Mouse (Mus musculus) forebrain, embryonic 11.5 days (tissue): ENCODE results near the gene Trank1. TPM values are rescaled to one million over a fixed set of nuclear protein-coding genes. Genes with fewer than 3 reads are reported as not detected.

Source experiments
- ATAC-seq: fragments of 200-750 bp; cut with Nextera tagmentation; replicated peaks from 2 replicates; pipeline ENCODE4 v1.8.0; 2017; ENCODE audit warnings: moderate TSS enrichment; ENCODE audit not compliant: low FRiP score
- DNase-seq: peaks from one replicate; pipeline ENCODE4 v3.0.0-alpha.2; 2017; ENCODE audit warnings: low spot score
- H3K27ac ChIP-seq: fragments of 300-500 bp; sonication (generic); 2 replicates; pipeline ENCODE4 v1.5.1; 2014; ENCODE audit warnings: low read depth, low read length
- H3K27me3 ChIP-seq: fragments of 300-500 bp; sonication (generic); 2 replicates; pipeline ENCODE4 v1.6.1; 2014; ENCODE audit warnings: mild to moderate bottlenecking, low read length, mixed read lengths; ENCODE audit not compliant: control insufficient read depth, insufficient read depth
- H3K36me3 ChIP-seq: fragments of 300-500 bp; sonication (generic); 2 replicates; pipeline ENCODE4 v1.6.1; 2014; ENCODE audit warnings: mild to moderate bottlenecking, low read length, moderate library complexity, mixed read lengths; ENCODE audit not compliant: control insufficient read depth, insufficient read depth
- H3K4me1 ChIP-seq: fragments of 300-500 bp; sonication (generic); replicated peaks from 2 replicates; pipeline ENCODE4 v1.6.1; 2014; ENCODE audit warnings: low read length, mixed read lengths; ENCODE audit not compliant: control insufficient read depth, insufficient read depth
- H3K4me2 ChIP-seq: fragments of 300-500 bp; sonication (generic); 2 replicates; pipeline ENCODE4 v1.6.1; 2014; ENCODE audit warnings: low read depth, mild to moderate bottlenecking, low read length, moderate library complexity, mixed read lengths; ENCODE audit not compliant: severe bottlenecking
- H3K4me3 ChIP-seq: fragments of 300-500 bp; sonication (generic); 2 replicates; pipeline ENCODE4 v1.5.1; 2014; ENCODE audit warnings: low read depth, low read length
- H3K9ac ChIP-seq: fragments of 300-500 bp; sonication (generic); 2 replicates; pipeline ENCODE4 v1.6.1; 2014; ENCODE audit warnings: low read length
- H3K9me3 ChIP-seq: fragments of 300-500 bp; sonication (generic); 2 replicates; pipeline ENCODE4 v1.6.1; 2016; ENCODE audit warnings: low read length, mixed read lengths; ENCODE audit not compliant: control insufficient read depth
- WGBS: fragments of 180-500 bp; shearing (Covaris S2); extraction: QIAGEN DNeasy Blood & Tissue Kit; methylation state at CpG from one replicate; pipeline ENCODE4 v1.1.7; 2014; 5-methylcytosine and 5-hydroxymethylcytosine counted together
- polyA plus RNA-seq: library from polyadenylated mRNA; unstranded; fragments of >200 nt; fragmentation: Nextera tagmentation; extraction: Ambion mirVana; gene quantifications from 2 replicates; pipeline ENCODE4 v1.2.1, GENCODE M21; 2014

Gene Trank1
- polyA plus RNA-seq, 1 experiment from 2014 or later: 0.92 TPM

DNA sequence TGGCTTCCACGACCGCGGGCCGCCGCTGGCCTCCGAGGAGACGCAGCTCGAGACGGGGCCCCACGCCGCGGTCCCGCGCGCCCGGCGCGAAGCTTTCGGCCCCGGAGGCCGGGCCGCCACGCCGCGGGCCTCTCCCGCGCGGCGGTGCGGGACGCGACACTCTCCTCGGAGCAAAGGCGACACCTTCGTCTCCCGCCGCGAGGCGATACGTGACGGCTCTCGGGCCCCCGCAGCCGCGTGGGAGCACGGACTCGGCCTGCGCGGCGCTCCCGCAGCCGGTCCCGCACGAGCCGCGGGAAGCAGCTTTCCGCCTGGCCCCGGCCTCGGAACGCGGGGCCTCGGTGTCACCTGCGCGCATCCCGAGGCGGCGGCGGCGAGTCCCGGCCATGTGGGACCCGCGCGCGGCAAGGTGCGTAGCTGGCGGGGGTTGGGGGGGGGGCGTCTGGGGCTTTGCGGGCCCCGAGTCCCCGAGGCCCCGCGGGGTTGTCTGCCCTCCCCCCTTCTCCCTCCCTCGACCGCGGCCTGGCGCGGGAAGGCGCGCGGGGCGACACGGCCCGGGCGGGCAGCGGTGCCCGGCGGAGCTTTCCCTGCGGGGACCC, 403 bp downstream of the Trank1 start:
- Histone ChIP-seq H3K36me3 (no peaks in the 10 kb centered on the region), H3K9ac (peak overlapping the region; percentile 39), H3K9me3 (peaks cover 2% of the 10 kb centered on the region; the same call in 1 of the 2 replicates), H3K4me1 (peaks cover 14% of the 10 kb centered on the region), H3K27ac (no peak overlapping the region), H3K27me3 (peaks cover 46% of the 10 kb centered on the region), H3K4me3 (peak overlapping the region; percentile 52), H3K4me2 (peak overlapping the region; percentile 84)
- WGBS: 2% methylated on average over 78 of the region's 98 CpGs
- ATAC-seq: peak; percentile 56
- DNase-seq: peak; percentile 59

DNA sequence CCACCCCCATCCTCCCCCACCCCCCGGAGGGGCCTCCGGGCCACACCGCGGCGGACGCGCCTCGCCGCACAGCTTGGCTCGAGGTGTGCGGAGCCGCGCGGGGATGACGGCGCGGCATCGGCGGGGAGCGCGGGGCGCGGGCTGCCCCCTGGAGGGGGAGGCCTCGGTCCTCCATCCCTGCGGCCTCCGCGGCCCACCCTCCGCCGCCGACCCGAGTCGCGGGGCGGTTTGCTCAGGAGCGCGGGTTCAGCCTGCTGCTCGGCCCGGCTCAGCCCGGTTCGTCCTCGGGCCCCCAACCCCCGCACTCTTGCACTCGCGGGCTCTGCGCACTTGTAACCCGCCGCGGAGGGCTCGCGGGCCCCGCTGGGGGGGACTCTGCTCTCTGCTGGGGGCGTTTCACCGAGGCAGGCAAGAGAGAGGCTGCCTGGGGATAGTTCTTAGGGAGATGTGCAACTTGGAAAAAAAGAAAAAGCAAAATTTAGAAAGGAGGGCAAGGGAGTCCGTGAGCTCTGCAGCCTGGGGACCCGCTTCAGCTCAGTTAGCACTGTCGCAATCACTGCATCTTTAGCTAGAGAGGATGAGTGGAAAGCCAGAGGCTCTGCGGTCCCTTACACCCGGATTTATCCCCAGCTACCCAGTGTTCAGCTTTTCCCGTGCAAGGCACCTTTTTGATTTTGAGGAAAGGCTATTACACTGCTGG, 1.1 kb downstream of the Trank1 start:
- H3K4me1 ChIP-seq: peaks cover 14% of the 10 kb centered on the region
- under 1% methylated on average over 52 of the region's 59 CpGs for WGBS
- H3K4me2 ChIP-seq: peak overlapping the region; percentile 84
- DNase-seq (peak; percentile 67), ATAC-seq (peak; percentile 43)
- peak overlapping the region; percentile 39 for H3K9ac ChIP-seq
- peaks cover 46% of the 10 kb centered on the region for H3K27me3 ChIP-seq
- peak overlapping the region; percentile 52 for H3K4me3 ChIP-seq
- no peak overlapping the region for H3K27ac ChIP-seq
- H3K36me3 ChIP-seq: no peaks in the 10 kb centered on the region
- peaks cover 2% of the 10 kb centered on the region; the same call in 1 of the 2 replicates for H3K9me3 ChIP-seq

DNA sequence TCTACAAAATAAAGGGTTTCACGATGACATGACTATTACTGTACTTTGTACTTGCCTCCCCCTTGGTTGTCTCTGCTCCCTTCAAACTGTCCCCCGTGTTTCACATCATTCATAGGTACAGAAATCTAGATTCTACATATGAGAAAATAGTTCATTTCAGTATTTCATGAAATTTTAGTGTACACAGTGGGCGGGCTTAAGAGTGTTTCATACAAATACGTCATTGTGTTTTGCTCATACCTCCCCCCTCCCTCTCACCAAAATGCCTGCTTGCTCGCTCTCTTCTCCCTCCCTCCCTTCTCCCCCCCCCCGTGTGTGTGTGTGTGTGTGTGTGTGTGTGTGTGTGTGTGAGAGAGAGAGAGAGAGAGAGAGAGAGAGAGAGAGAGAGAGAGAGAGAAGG, 1.8 kb downstream of the Trank1 start:
- Histone ChIP-seq H3K36me3 (no peaks in the 10 kb centered on the region), H3K9me3 (peaks cover 2% of the 10 kb centered on the region; the same call in 1 of the 2 replicates), H3K4me1 (peaks cover 14% of the 10 kb centered on the region), H3K27ac (no peak overlapping the region), H3K9ac (no peak overlapping the region), H3K27me3 (peaks cover 46% of the 10 kb centered on the region), H3K4me2 (no peak overlapping the region), H3K4me3 (no peak overlapping the region)
- no peak for DNase-seq
- ATAC-seq: no peak
- WGBS: 17% methylated on average over 6 of the region's 6 CpGs

DNA sequence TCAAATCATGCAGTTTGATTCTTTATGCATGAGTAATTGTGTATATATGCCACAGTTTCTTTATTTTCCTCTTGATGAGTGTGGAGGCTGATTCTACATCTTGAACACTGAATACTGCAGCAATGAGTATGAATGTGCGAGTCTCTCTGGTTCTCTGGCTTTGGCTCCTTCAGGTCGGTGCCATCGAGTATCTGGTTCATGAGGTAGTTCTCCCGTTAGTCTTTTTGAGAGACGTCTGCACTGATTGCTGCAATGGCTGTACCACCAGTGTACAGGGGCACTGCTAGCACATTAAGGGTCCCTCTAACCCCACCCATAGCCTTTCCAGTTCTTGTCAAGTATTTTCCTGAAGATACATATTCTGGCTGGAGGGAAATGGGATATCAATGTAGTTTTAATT, 2.3 kb downstream of the Trank1 start:
- Histone ChIP-seq H3K27ac (no peak overlapping the region), H3K4me1 (peaks cover 14% of the 10 kb centered on the region), H3K27me3 (peaks cover 46% of the 10 kb centered on the region), H3K4me2 (no peak overlapping the region), H3K9ac (no peak overlapping the region), H3K4me3 (no peak overlapping the region), H3K36me3 (no peaks in the 10 kb centered on the region), H3K9me3 (peaks cover 2% of the 10 kb centered on the region; the same call in 1 of the 2 replicates)
- DNase-seq: no peak
- WGBS: 24% methylated on average over 5 of the region's 5 CpGs
- no peak for ATAC-seq

DNA sequence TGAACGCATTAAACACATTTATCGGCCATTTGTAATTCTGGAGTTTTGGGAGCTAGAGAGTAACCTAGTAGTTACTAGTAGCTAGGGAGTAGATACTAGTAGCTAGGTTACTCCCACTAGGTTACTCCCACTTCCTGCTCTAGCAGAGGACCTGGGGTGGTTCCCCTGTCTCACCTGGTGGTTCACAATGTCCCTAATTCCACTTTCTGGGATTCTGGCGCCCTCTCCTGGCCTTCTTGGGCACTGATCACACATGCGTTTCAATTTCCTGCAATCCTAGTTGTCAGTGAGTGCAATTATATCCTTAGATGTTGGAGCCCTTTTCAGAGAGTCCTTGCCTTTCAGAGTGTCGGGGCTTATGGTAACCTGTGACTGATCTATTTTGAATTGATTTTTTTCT, 2.7 kb downstream of the Trank1 start:
- no peak overlapping the region for H3K27ac ChIP-seq
- peaks cover 2% of the 10 kb centered on the region; the same call in 1 of the 2 replicates for H3K9me3 ChIP-seq
- H3K36me3 ChIP-seq: no peaks in the 10 kb centered on the region
- H3K27me3 ChIP-seq: peaks cover 45% of the 10 kb centered on the region
- no peak overlapping the region for H3K9ac ChIP-seq
- peaks cover 14% of the 10 kb centered on the region for H3K4me1 ChIP-seq
- 35% methylated on average over 5 of the region's 5 CpGs for WGBS
- no peak for ATAC-seq
- no peak overlapping the region for H3K4me2 ChIP-seq
- peak; percentile 67 for DNase-seq
- H3K4me3 ChIP-seq: no peak overlapping the region

DNA sequence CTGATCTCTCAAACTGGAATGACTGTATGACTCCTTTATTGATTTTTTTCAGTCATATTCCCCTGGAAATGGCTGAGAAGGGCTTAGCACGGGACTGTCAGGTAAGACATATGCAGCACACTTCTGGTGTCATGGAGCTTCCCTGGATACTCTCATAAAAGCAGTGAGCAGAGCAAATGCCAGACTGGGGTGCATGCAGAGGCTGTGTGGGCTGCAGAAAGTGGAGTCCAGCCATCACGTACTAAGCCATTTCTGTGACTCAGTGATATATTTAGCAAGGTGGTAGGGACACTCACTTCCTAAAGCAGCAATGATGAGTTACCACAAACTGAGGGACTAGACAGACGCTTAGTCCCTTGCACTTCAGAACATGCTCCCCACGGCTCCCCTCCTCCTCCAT, 9.4 kb downstream of the Trank1 start:
- H3K9ac ChIP-seq: no peak overlapping the region
- WGBS: 84% methylated on average over 4 of the region's 4 CpGs
- no peak for ATAC-seq

DNA sequence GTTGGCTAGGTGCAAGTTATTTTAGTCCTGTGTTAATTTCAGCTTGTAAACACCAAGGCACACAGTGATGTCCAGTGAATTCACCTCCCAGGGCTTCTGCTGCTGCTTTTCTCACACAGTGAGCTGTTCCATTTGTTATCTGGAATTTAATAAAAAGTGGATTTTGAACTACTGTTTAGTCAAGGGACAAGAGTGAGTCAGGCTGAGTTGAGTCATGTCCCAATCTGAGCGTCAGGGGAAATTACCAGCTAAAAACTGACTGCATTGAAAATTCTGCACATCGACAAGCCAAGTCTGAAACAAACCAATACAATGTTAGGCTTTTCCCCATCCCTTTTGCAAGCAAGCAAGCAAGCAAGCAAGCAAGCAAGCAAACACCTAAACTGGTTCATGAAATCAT, 13.3 kb downstream of the Trank1 start:
- WGBS: 83% methylated on average over 2 of the region's 2 CpGs
- no peak for DNase-seq
- H3K36me3 ChIP-seq: no peaks in the 10 kb centered on the region

More for the DNA sequence above, 9.4 kb downstream of the Trank1 start:
- Histone ChIP-seq H3K4me2 (no peak overlapping the region), H3K27me3 (no peaks in the 10 kb centered on the region), H3K4me3 (no peak overlapping the region), H3K27ac (no peak overlapping the region), H3K9me3 (no peaks in the 10 kb centered on the region), H3K4me1 (no peaks in the 10 kb centered on the region), H3K36me3 (no peaks in the 10 kb centered on the region)
- no peak for DNase-seq

DNA sequence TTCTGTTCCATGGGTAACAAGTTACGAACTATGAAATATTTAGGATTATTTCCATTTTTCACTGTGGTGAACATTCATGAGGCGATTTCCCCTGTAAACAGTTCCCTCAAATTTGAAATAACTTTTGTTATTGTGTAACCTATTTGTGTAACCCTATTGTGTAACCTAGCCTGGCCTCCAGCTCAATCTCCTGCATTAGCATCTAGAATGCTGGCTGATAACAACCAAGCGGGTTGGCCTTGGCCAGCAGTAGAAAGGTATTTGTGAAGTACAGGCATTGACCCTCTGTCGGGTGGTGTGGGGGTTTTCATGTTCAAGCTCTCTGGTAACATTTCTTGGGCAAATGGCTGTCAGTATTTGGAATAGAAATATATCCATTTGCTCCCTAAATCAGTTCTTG, 18.3 kb downstream of the Trank1 start:
- ATAC-seq (no peak), DNase-seq (no peak)
- H3K4me2 ChIP-seq: no peak overlapping the region
- H3K9me3 ChIP-seq: no peaks in the 10 kb centered on the region
- H3K27me3 ChIP-seq: no peaks in the 10 kb centered on the region
- H3K27ac ChIP-seq: no peak overlapping the region
- H3K9ac ChIP-seq: no peak overlapping the region
- no peak overlapping the region for H3K4me3 ChIP-seq
- WGBS: 93% methylated on average over 4 of the region's 4 CpGs
- H3K4me1 ChIP-seq: no peaks in the 10 kb centered on the region
- H3K36me3 ChIP-seq: no peaks in the 10 kb centered on the region

More for the DNA sequence above, 13.3 kb downstream of the Trank1 start:
- H3K9me3 ChIP-seq: no peaks in the 10 kb centered on the region
- no peak for ATAC-seq
- no peak overlapping the region for H3K27ac ChIP-seq
- H3K4me1 ChIP-seq: no peaks in the 10 kb centered on the region
- H3K4me2 ChIP-seq: no peak overlapping the region
- no peak overlapping the region for H3K9ac ChIP-seq
- H3K27me3 ChIP-seq: no peaks in the 10 kb centered on the region
- no peak overlapping the region for H3K4me3 ChIP-seq

DNA sequence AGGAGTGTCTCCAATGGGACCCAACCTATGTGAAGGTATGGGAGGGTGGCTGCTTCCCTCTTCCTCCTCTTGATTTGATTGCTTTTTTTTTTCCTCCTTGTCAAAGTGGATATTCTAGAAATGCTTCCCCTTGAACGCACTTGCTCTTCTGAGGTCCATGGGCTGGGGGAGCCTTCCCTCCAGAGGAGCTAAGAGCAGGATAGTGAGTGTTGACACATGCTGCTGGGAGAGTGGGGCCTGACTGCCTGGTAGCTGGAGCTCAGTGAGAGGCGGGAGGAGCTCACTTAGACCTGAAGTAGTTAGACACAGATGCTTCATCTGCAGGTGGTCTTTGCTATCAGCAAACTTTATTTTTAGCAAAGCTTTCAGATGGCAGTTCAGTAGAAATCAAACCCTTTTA, 22.3 kb downstream of the Trank1 start:
- H3K27ac ChIP-seq: no peak overlapping the region
- no peaks in the 10 kb centered on the region for H3K36me3 ChIP-seq
- H3K9me3 ChIP-seq: no peaks in the 10 kb centered on the region
- ATAC-seq (no peak), DNase-seq (no peak)
- no peak overlapping the region for H3K9ac ChIP-seq
- H3K4me1 ChIP-seq: no peaks in the 10 kb centered on the region
- no peak overlapping the region for H3K4me3 ChIP-seq
- no peak overlapping the region for H3K4me2 ChIP-seq
- H3K27me3 ChIP-seq: no peaks in the 10 kb centered on the region
- 66% methylated on average over 2 of the region's 2 CpGs for WGBS
